Mouse (Mus musculus): ENCODE measurements around the gene Zfp839. TPM values are rescaled to one million over a fixed set of nuclear protein-coding genes. Genes with fewer than 3 reads are reported as not detected.

The Zfp839 gene
- 4.2 and 6.0 TPM in 2 replicates for polyA plus RNA-seq (2014; fragmentation: Nextera tagmentation; extraction: Ambion mirVana)

- peak within 1 kb of the TSS; percentile 73 for H3K27ac ChIP-seq (ENCODE audit: low read depth, low read length)
- H3K9me3 ChIP-seq (ENCODE audit: control insufficient read depth, low read length) = no peaks in the 10 kb centered on the region
- H3K4me1 ChIP-seq (ENCODE audit: control insufficient read depth, insufficient read depth, low read length) = peaks cover 10% of the 10 kb centered on the region
- peak within 1 kb of the TSS; percentile 94 for H3K9ac ChIP-seq (ENCODE audit: low read depth, low read length)
- H3K27me3 ChIP-seq (ENCODE audit: control insufficient read depth, insufficient read depth, low read length) = no peaks in the 10 kb centered on the region; the same call in 1 of the 2 replicates
- peak within 1 kb of the TSS; percentile 51 for H3K4me2 ChIP-seq (replicated peaks; ENCODE audit: low read depth, low read length)
- peak within 1 kb of the TSS; percentile 90 for H3K4me3 ChIP-seq (ENCODE audit: low read length)
- ATAC-seq (ENCODE audit: low FRiP score, low TSS enrichment) = peak; percentile 83
- H3K36me3 ChIP-seq (ENCODE audit: control insufficient read depth, insufficient read depth, low read length) = peaks cover 3% of the 10 kb centered on the region; the same call in 1 of the 2 replicates
- WGBS = under 1% methylated on average over 87 of the region's 89 CpGs
Measured at GRCm38 (mm10) chr12:110850010-110850928, at the start of gene Zfp839. Gene Zfp839, plus strand, starts transcription at chr12:110850253.

- no peak overlapping the region for H3K9ac ChIP-seq (ENCODE audit: low read depth, low read length)
- H3K27ac ChIP-seq (ENCODE audit: low read depth, low read length) = no peak overlapping the region
- ATAC-seq (ENCODE audit: low FRiP score, low TSS enrichment) = no peak
- H3K36me3 ChIP-seq (ENCODE audit: control insufficient read depth, insufficient read depth, low read length) = peaks cover 7% of the 10 kb centered on the region
- no peaks in the 10 kb centered on the region for H3K4me1 ChIP-seq (ENCODE audit: control insufficient read depth, insufficient read depth, low read length)
- 83% methylated on average over 10 of the region's 10 CpGs for WGBS
- H3K27me3 ChIP-seq (ENCODE audit: control insufficient read depth, insufficient read depth, low read length) = no peaks in the 10 kb centered on the region
- no peak overlapping the region for H3K4me3 ChIP-seq (ENCODE audit: low read length)
- no peaks in the 10 kb centered on the region for H3K9me3 ChIP-seq (ENCODE audit: control insufficient read depth, low read length)
- H3K4me2 ChIP-seq (replicated peaks; ENCODE audit: low read depth, low read length) = no peak overlapping the region
Measured at GRCm38 (mm10) chr12:110801876-110802464, 48.1 kb upstream of the Zfp839 start.

DNA sequence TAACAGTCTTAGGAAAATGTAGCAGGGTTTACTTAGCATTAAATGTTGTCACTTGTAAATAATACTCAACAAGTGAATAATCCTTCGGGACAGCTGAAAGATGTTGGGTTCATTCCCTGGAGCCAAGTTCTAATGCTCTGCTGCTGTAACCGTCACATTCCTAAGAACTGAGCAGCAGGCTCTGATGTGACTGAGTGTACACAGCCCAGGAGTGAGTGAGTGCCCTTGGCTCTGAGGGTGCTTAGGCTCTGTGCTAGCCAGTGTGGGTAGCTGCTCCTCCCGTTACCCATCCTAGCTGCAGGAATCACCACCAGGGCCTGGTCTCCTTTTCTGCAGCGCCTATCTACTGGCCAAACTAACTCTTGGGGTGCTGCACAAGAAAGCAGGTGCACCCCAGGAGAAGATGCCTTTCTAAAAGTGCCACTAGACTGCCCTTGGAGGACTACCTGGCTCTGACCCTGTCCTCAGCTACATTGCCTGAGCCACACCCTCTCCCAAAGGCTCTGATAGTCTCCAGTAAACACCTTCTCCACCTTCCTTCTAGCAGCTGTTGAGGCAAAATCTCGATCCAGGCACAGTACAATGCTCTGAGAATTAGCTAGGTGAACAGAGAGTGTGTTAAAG lies 47.3 kb upstream of the Zfp839 start:
- H3K9ac ChIP-seq (ENCODE audit: low read depth, low read length) = no peak overlapping the region
- ATAC-seq (ENCODE audit: low FRiP score, low TSS enrichment) = no peak
- WGBS = 85% methylated on average over 5 of the region's 5 CpGs
- H3K9me3 ChIP-seq (ENCODE audit: control insufficient read depth, low read length) = no peaks in the 10 kb centered on the region
- H3K27me3 ChIP-seq (ENCODE audit: control insufficient read depth, insufficient read depth, low read length) = no peaks in the 10 kb centered on the region
- no peak overlapping the region for H3K27ac ChIP-seq (ENCODE audit: low read depth, low read length)
- peaks cover 7% of the 10 kb centered on the region for H3K36me3 ChIP-seq (ENCODE audit: control insufficient read depth, insufficient read depth, low read length)
- H3K4me2 ChIP-seq (replicated peaks; ENCODE audit: low read depth, low read length) = no peak overlapping the region
- H3K4me3 ChIP-seq (ENCODE audit: low read length) = no peak overlapping the region
- no peaks in the 10 kb centered on the region for H3K4me1 ChIP-seq (ENCODE audit: control insufficient read depth, insufficient read depth, low read length)

GRCm38 (mm10) chr12:110804261-110804660 lies 45.8 kb upstream of the Zfp839 start:
- no peaks in the 10 kb centered on the region for H3K27me3 ChIP-seq (ENCODE audit: control insufficient read depth, insufficient read depth, low read length)
- peak; percentile 71; the same call in 1 of the 2 replicates for ATAC-seq (ENCODE audit: low FRiP score, low TSS enrichment)
- H3K4me3 ChIP-seq (ENCODE audit: low read length) = no peak overlapping the region
- peaks cover 7% of the 10 kb centered on the region for H3K36me3 ChIP-seq (ENCODE audit: control insufficient read depth, insufficient read depth, low read length)
- H3K4me1 ChIP-seq (ENCODE audit: control insufficient read depth, insufficient read depth, low read length) = no peaks in the 10 kb centered on the region
- H3K4me2 ChIP-seq (replicated peaks; ENCODE audit: low read depth, low read length) = no peak overlapping the region
- H3K27ac ChIP-seq (ENCODE audit: low read depth, low read length) = no peak overlapping the region
- no peaks in the 10 kb centered on the region for H3K9me3 ChIP-seq (ENCODE audit: control insufficient read depth, low read length)
- no peak overlapping the region for H3K9ac ChIP-seq (ENCODE audit: low read depth, low read length)
- WGBS = 38% methylated on average over 10 of the region's 10 CpGs

- no peak for ATAC-seq (ENCODE audit: low FRiP score, low TSS enrichment)
- no peaks in the 10 kb centered on the region for H3K4me1 ChIP-seq (ENCODE audit: control insufficient read depth, insufficient read depth, low read length)
- no peaks in the 10 kb centered on the region for H3K9me3 ChIP-seq (ENCODE audit: control insufficient read depth, low read length)
- H3K36me3 ChIP-seq (ENCODE audit: control insufficient read depth, insufficient read depth, low read length) = peaks cover 7% of the 10 kb centered on the region
- H3K27me3 ChIP-seq (ENCODE audit: control insufficient read depth, insufficient read depth, low read length) = no peaks in the 10 kb centered on the region
- whole genome bisulfite sequencing = 80% methylated on average over 3 of the region's 3 CpGs
- no peak overlapping the region for H3K27ac ChIP-seq (ENCODE audit: low read depth, low read length)
- no peak overlapping the region for H3K9ac ChIP-seq (ENCODE audit: low read depth, low read length)
- no peak overlapping the region for H3K4me2 ChIP-seq (replicated peaks; ENCODE audit: low read depth, low read length)
- H3K4me3 ChIP-seq (ENCODE audit: low read length) = no peak overlapping the region
Measured at GRCm38 (mm10) chr12:110806301-110806970, 43.6 kb upstream of the Zfp839 start.

- Histone ChIP-seq H3K27ac (ENCODE audit: low read depth, low read length) (no peak overlapping the region), H3K27me3 (ENCODE audit: control insufficient read depth, insufficient read depth, low read length) (no peaks in the 10 kb centered on the region), H3K36me3 (ENCODE audit: control insufficient read depth, insufficient read depth, low read length) (peaks cover 7% of the 10 kb centered on the region), H3K4me2 (replicated peaks; ENCODE audit: low read depth, low read length) (no peak overlapping the region), H3K4me3 (ENCODE audit: low read length) (no peak overlapping the region), H3K9ac (ENCODE audit: low read depth, low read length) (no peak overlapping the region), H3K4me1 (ENCODE audit: control insufficient read depth, insufficient read depth, low read length) (no peaks in the 10 kb centered on the region), H3K9me3 (ENCODE audit: control insufficient read depth, low read length) (no peaks in the 10 kb centered on the region)
- WGBS = 62% methylated on average over 10 of the region's 10 CpGs
- no peak for ATAC-seq (ENCODE audit: low FRiP score, low TSS enrichment)
Measured at GRCm38 (mm10) chr12:110808430-110808829, 41.6 kb upstream of the Zfp839 start.

- no peaks in the 10 kb centered on the region for H3K27me3 ChIP-seq (ENCODE audit: control insufficient read depth, insufficient read depth, low read length)
- no peak overlapping the region for H3K4me3 ChIP-seq (ENCODE audit: low read length)
- H3K4me2 ChIP-seq (replicated peaks; ENCODE audit: low read depth, low read length) = no peak overlapping the region
- no peak overlapping the region for H3K27ac ChIP-seq (ENCODE audit: low read depth, low read length)
- 80% methylated on average over 5 of the region's 5 CpGs for WGBS
- no peaks in the 10 kb centered on the region for H3K9me3 ChIP-seq (ENCODE audit: control insufficient read depth, low read length)
- peaks cover 7% of the 10 kb centered on the region for H3K36me3 ChIP-seq (ENCODE audit: control insufficient read depth, insufficient read depth, low read length)
- no peaks in the 10 kb centered on the region for H3K4me1 ChIP-seq (ENCODE audit: control insufficient read depth, insufficient read depth, low read length)
- H3K9ac ChIP-seq (ENCODE audit: low read depth, low read length) = no peak overlapping the region
- ATAC-seq (ENCODE audit: low FRiP score, low TSS enrichment) = no peak
Measured at GRCm38 (mm10) chr12:110808848-110809247, 41.2 kb upstream of the Zfp839 start.

DNA sequence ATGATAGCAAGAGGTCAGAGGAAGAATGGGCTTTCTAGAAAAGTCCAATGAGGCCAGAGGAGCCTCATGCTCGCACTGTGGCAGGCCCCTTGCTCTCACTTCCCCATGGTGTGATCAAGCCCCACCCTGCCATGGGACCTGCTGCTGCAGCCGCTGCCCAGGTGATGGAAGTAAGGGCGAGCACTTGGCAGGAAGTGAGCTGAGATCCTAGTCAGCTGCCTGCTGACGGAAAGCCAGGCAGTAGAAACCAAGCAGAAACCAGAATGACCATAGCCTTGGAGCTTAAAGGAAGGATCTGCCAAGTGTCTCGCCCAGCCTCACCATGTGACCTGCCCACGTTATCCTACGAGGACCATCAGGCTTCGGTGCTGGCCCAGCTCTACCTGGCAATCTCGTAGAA lies 36.9 kb upstream of the Zfp839 start:
- H3K27me3 ChIP-seq (ENCODE audit: control insufficient read depth, insufficient read depth, low read length) = no peaks in the 10 kb centered on the region
- H3K4me2 ChIP-seq (replicated peaks; ENCODE audit: low read depth, low read length) = no peak overlapping the region
- H3K4me1 ChIP-seq (ENCODE audit: control insufficient read depth, insufficient read depth, low read length) = no peaks in the 10 kb centered on the region
- H3K4me3 ChIP-seq (ENCODE audit: low read length) = no peak overlapping the region
- WGBS = 91% methylated on average over 9 of the region's 9 CpGs
- ATAC-seq (ENCODE audit: low FRiP score, low TSS enrichment) = no peak
- no peak overlapping the region for H3K27ac ChIP-seq (ENCODE audit: low read depth, low read length)
- H3K9me3 ChIP-seq (ENCODE audit: control insufficient read depth, low read length) = no peaks in the 10 kb centered on the region
- no peaks in the 10 kb centered on the region for H3K36me3 ChIP-seq (ENCODE audit: control insufficient read depth, insufficient read depth, low read length)
- H3K9ac ChIP-seq (ENCODE audit: low read depth, low read length) = no peak overlapping the region

Measured in kidney, embryonic 14.5 days (tissue).